Mouse (Mus musculus) kidney, embryonic 16.5 days (tissue): Measurements from ENCODE around the gene D7Ertd443e. TPM values are rescaled to one million over a fixed set of nuclear protein-coding genes. Genes with fewer than 3 reads are reported as not detected.

ENCODE experiments used
- ATAC-seq: fragments of 200-750 bp; cut with Nextera tagmentation; 2 replicates; pipeline ENCODE4 v1.8.0; 2017; ENCODE audit warnings: moderate TSS enrichment; ENCODE audit not compliant: low FRiP score, low TSS enrichment
- H3K27ac ChIP-seq: fragments of 300-500 bp; sonication (generic); 2 replicates; pipeline ENCODE4 v1.5.1; 2014; ENCODE audit warnings: low read length
- H3K27me3 ChIP-seq: fragments of 300-500 bp; sonication (generic); 2 replicates; pipeline ENCODE4 v1.6.1; 2014; ENCODE audit warnings: low read length, control low read depth, mixed read lengths; ENCODE audit not compliant: insufficient read depth
- H3K36me3 ChIP-seq: fragments of 300-500 bp; sonication (generic); 2 replicates; pipeline ENCODE4 v1.6.1; 2014; ENCODE audit warnings: low read length, control low read depth, mixed read lengths; ENCODE audit not compliant: insufficient read depth
- H3K4me1 ChIP-seq: fragments of 300-500 bp; sonication (generic); 2 replicates; pipeline ENCODE4 v1.6.1; 2014; ENCODE audit warnings: low read length, control low read depth, mixed read lengths; ENCODE audit not compliant: insufficient read depth
- H3K4me2 ChIP-seq: fragments of 300-500 bp; sonication (generic); replicated peaks from 2 replicates; pipeline ENCODE4 v1.6.1; 2014; ENCODE audit warnings: low read depth, low read length
- H3K4me3 ChIP-seq: fragments of 300-500 bp; sonication (generic); 2 replicates; pipeline ENCODE4 v1.5.1; 2014; ENCODE audit warnings: mild to moderate bottlenecking, low read length
- H3K9ac ChIP-seq: fragments of 300-500 bp; sonication (generic); replicated peaks from 2 replicates; pipeline ENCODE4 v1.6.1; 2014; ENCODE audit warnings: low read length
- H3K9me3 ChIP-seq: fragments of 300-500 bp; sonication (generic); 2 replicates; pipeline ENCODE4 v1.6.1; 2016; ENCODE audit warnings: low read length, control low read depth
- WGBS: fragments of 180-500 bp; shearing (Covaris S2); extraction: QIAGEN DNeasy Blood & Tissue Kit; methylation state at CpG from one replicate; pipeline ENCODE4 v1.1.7; 2014; 5-methylcytosine and 5-hydroxymethylcytosine counted together
- polyA plus RNA-seq: library from polyadenylated mRNA; unstranded; fragments of >200 nt; fragmentation: Nextera tagmentation; extraction: Ambion mirVana; gene quantifications from 2 replicates; pipeline ENCODE4 v1.2.1, GENCODE M21; 2015

D7Ertd443e gene
- 0.14 and 0.23 TPM in 2 replicates for polyA plus RNA-seq

DNA sequence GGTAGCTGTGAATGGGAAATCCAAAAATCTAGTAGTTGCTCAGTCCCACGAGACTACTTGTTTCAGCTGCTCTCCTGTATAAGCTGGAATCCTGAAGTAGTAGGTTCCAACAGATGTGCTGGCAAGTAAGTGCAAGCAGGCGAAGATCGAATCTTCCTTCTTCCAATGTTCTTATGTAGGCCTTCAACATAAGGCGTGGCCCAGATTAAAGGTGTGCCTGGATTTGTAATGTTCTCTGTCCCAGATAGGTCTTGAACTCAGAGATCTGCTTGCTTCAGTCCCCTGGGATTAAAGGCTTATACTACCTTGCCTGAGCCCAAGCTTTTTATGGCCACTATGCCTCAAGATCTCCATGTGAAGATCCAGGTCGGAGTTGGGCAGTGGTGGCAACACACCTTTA lies at the start of gene D7Ertd443e:
Gene D7Ertd443e, minus strand, starts transcription at position 101 of the 400 bp plus-strand sequence.
- WGBS = 97% methylated on average over 5 of the region's 5 CpGs
- H3K27ac ChIP-seq = no peak within 1 kb of the TSS
- H3K9me3 ChIP-seq = no peaks in the 10 kb centered on the region
- H3K9ac ChIP-seq = no peak within 1 kb of the TSS
- ATAC-seq = no peak
- no peaks in the 10 kb centered on the region for H3K4me1 ChIP-seq
- no peak within 1 kb of the TSS for H3K4me2 ChIP-seq
- H3K36me3 ChIP-seq = no peaks in the 10 kb centered on the region
- H3K4me3 ChIP-seq = no peak within 1 kb of the TSS
- H3K27me3 ChIP-seq = no peaks in the 10 kb centered on the region

- Histone ChIP-seq H3K9me3 (no peaks in the 10 kb centered on the region), H3K9ac (no peak overlapping the region), H3K27ac (no peak overlapping the region), H3K4me1 (no peaks in the 10 kb centered on the region), H3K4me3 (no peak overlapping the region), H3K27me3 (no peaks in the 10 kb centered on the region), H3K4me2 (no peak overlapping the region), H3K36me3 (no peaks in the 10 kb centered on the region)
- WGBS = 79% methylated on average over 3 of the region's 3 CpGs
- no peak for ATAC-seq
These were observed 46.2 kb upstream of the D7Ertd443e start for GRCm38 (mm10) chr7:134431681-134432080.

DNA sequence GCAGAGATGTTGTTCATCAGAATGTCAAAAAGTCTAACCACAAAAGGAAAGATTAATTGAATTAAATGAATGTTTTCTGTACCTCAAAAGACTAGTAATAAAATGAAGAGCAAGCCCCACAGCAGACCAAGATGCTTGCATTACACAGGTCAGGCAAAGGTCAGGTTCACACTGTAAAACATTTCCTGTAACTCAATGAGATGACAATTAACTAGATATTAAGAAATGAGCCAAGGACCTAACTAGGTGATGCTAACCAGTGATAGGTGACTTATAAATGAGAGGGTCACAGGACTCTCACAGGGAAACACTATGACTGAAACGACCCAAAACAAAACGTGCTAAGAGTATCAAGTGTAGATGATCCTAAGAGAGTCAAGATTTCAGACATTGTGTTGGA lies 43.2 kb upstream of the D7Ertd443e start:
- ATAC-seq = no peak

GRCm38 (mm10) chr7:134415014-134415413 lies 29.6 kb upstream of the D7Ertd443e start:
- Histone ChIP-seq H3K4me3 (no peak overlapping the region), H3K27me3 (no peaks in the 10 kb centered on the region), H3K9me3 (no peaks in the 10 kb centered on the region), H3K4me1 (peaks cover 22% of the 10 kb centered on the region), H3K36me3 (no peaks in the 10 kb centered on the region), H3K9ac (no peak overlapping the region), H3K4me2 (no peak overlapping the region), H3K27ac (no peak overlapping the region)
- 97% methylated on average over 9 of the region's 9 CpGs for WGBS
- ATAC-seq = no peak

More for the DNA sequence above, 43.2 kb upstream of the D7Ertd443e start:
- Histone ChIP-seq H3K4me1 (no peaks in the 10 kb centered on the region), H3K27ac (no peak overlapping the region), H3K9ac (no peak overlapping the region), H3K36me3 (no peaks in the 10 kb centered on the region), H3K4me3 (no peak overlapping the region), H3K9me3 (no peaks in the 10 kb centered on the region), H3K27me3 (no peaks in the 10 kb centered on the region), H3K4me2 (no peak overlapping the region)
- WGBS = 65% methylated on average over 2 of the region's 2 CpGs

DNA sequence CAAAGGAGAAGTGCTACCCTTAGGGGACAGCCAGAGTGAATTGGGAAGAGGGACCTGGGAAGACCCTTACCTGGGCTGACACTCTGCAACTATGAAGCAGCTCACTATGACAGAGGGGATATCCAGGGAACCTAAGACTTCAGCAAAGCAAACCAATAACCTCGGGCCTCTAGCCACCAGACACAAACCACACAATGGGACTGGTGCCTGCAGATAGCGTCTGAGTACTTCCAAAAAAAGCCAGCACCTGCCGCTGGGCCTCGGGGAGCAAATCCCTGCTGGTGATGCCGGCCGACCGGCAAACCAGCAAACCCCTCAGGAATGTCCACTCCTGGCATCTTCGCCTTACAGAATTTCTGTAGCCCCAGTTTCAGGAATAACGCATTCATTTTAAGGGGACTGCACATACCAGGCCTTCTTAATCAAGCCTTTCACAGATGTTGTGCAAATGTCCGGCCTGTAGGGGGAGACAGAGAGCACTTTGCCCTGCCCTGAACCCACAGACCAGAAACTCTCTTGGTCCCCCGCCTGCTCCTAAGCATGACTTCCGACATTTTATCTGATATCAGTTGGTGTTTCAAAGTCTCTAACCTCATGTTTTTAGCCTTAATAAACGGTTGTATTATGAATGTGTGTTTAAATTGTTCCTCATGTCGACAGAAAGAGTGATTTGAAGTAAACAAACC lies 28.7 kb upstream of the D7Ertd443e start:
- H3K4me1 ChIP-seq = peaks cover 22% of the 10 kb centered on the region
- H3K36me3 ChIP-seq = no peaks in the 10 kb centered on the region
- H3K27ac ChIP-seq = no peak overlapping the region
- H3K4me3 ChIP-seq = no peak overlapping the region
- H3K4me2 ChIP-seq = no peak overlapping the region
- WGBS = 39% methylated on average over 14 of the region's 14 CpGs
- no peaks in the 10 kb centered on the region for H3K27me3 ChIP-seq
- no peak overlapping the region for H3K9ac ChIP-seq
- ATAC-seq = no peak
- H3K9me3 ChIP-seq = no peaks in the 10 kb centered on the region

GRCm38 (mm10) chr7:134408641-134409040 lies 23.2 kb upstream of the D7Ertd443e start:
- no peak overlapping the region for H3K4me3 ChIP-seq
- H3K27me3 ChIP-seq = no peaks in the 10 kb centered on the region
- no peak overlapping the region for H3K27ac ChIP-seq
- H3K4me2 ChIP-seq = no peak overlapping the region
- H3K4me1 ChIP-seq = peaks cover 20% of the 10 kb centered on the region
- no peaks in the 10 kb centered on the region for H3K9me3 ChIP-seq
- WGBS = 67% methylated on average over 13 of the region's 13 CpGs
- H3K36me3 ChIP-seq = no peaks in the 10 kb centered on the region
- ATAC-seq = no peak
- H3K9ac ChIP-seq = no peak overlapping the region

- Histone ChIP-seq H3K27me3 (no peaks in the 10 kb centered on the region), H3K4me3 (no peak overlapping the region), H3K27ac (no peak overlapping the region), H3K4me2 (no peak overlapping the region), H3K9ac (no peak overlapping the region), H3K4me1 (no peaks in the 10 kb centered on the region), H3K9me3 (no peaks in the 10 kb centered on the region), H3K36me3 (no peaks in the 10 kb centered on the region)
- WGBS = 43% methylated on average over 2 of the region's 2 CpGs
- ATAC-seq = no peak
These were observed 15.3 kb upstream of the D7Ertd443e start for GRCm38 (mm10) chr7:134400746-134401145.

DNA sequence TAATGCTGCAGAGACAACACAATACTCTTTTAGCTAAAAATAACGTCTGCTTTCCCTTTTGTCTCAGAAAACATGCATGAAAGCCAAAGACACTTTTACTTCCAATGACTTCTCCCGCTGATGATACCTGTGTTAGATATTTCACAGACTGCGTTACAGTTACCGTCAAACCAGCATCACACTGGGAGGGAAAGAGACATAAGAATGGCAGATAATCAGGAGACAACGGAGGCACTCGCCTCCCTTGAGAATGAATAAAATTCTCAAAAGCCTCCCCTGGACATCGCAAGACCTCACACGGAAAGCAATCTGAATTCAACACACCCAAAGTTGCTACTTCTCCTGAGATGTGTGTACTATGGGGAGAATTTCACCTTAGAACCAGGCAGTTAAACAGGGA lies 11.3 kb upstream of the D7Ertd443e start:
- no peak overlapping the region for H3K27ac ChIP-seq
- no peaks in the 10 kb centered on the region for H3K4me1 ChIP-seq
- no peaks in the 10 kb centered on the region for H3K36me3 ChIP-seq
- no peaks in the 10 kb centered on the region for H3K27me3 ChIP-seq
- H3K4me3 ChIP-seq = no peak overlapping the region
- no peak for ATAC-seq
- WGBS = 85% methylated on average over 8 of the region's 8 CpGs
- no peaks in the 10 kb centered on the region for H3K9me3 ChIP-seq
- no peak overlapping the region for H3K9ac ChIP-seq
- H3K4me2 ChIP-seq = no peak overlapping the region

DNA sequence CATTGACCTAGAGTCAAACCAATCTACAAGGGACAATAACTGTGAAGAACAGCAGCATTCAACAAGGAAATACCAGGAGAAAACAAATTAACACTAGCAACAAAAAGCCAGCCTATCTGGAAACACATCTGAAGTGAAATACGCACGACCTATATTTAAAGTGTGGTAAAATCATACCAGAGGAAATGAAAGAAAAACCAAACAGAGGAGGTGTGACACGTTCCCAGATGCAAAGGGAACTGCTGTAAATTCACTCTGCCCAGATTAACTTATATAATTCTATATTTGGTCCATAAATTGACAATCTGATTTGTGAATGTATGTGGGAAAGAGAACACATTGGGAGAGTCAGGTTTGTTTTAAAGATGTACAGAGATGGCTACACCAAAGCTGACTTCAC lies 2.7 kb downstream of the D7Ertd443e start:
- no peak overlapping the region for H3K4me3 ChIP-seq
- no peaks in the 10 kb centered on the region for H3K36me3 ChIP-seq
- 85% methylated on average over 3 of the region's 3 CpGs for WGBS
- H3K9ac ChIP-seq = no peak overlapping the region
- ATAC-seq = no peak
- no peaks in the 10 kb centered on the region for H3K27me3 ChIP-seq
- H3K27ac ChIP-seq = no peak overlapping the region
- no peak overlapping the region for H3K4me2 ChIP-seq
- no peaks in the 10 kb centered on the region for H3K9me3 ChIP-seq
- H3K4me1 ChIP-seq = no peaks in the 10 kb centered on the region

- H3K4me1 ChIP-seq = no peaks in the 10 kb centered on the region
- H3K27me3 ChIP-seq = no peaks in the 10 kb centered on the region
- ATAC-seq = no peak
- H3K4me2 ChIP-seq = no peak overlapping the region
- WGBS = 31% methylated on average over 4 of the region's 4 CpGs
- H3K9me3 ChIP-seq = no peaks in the 10 kb centered on the region
- no peak overlapping the region for H3K4me3 ChIP-seq
- H3K27ac ChIP-seq = no peak overlapping the region
- H3K36me3 ChIP-seq = no peaks in the 10 kb centered on the region
- no peak overlapping the region for H3K9ac ChIP-seq
These were observed 4.0 kb downstream of the D7Ertd443e start for GRCm38 (mm10) chr7:134381407-134381861.
